Mouse (Mus musculus) bone marrow macrophage, adult 2 months (primary cell): ENCODE data around the gene Anp32e.

Source experiments
- CTCF ChIP-seq: IDR thresholded peaks from 2 replicates; pipeline ENCODE4 v1.5.1; 2012; ENCODE audit warnings: low read depth, mild to moderate bottlenecking, low read length, moderate library complexity
- POLR2A ChIP-seq: IDR thresholded peaks from 2 replicates; pipeline ENCODE4 v1.6.1; 2012; ENCODE audit warnings: mild to moderate bottlenecking, low read depth, low read length, borderline replicate concordance

- TF ChIP-seq CTCF = no peak
- no peak for TF ChIP-seq POLR2A
Measured at GRCm38 (mm10) chr3:95904568-95904967, 24.5 kb upstream of the Anp32e start, which contains the start of gene Car14.
